Mouse (Mus musculus) kidney, postnatal 25 days (tissue): Measurements from ENCODE around the gene Krt80.

Experiments
- DNase-seq, 2 experiments: peaks; one replicate each; pipeline ENCODE4 v3.0.0; 2021; ENCODE audit warnings: mixed read lengths in 2 of 2

The Krt80 gene

GRCm38 (mm10) chr15:101316279-101316912 is 53.6 kb downstream of the Krt80 start:
- no peak for DNase-seq

GRCm38 (mm10) chr15:101315832-101316231 is 54.1 kb downstream of the Krt80 start:
- peak; percentile 91 to 92 for DNase-seq

- no peak for DNase-seq
Observed at GRCm38 (mm10) chr15:101315378-101315777, 54.6 kb downstream of the Krt80 start.

GRCm38 (mm10) chr15:101312006-101312405 is 58.0 kb downstream of the Krt80 start:
- DNase-seq: no peak

GRCm38 (mm10) chr15:101311087-101311770 is 58.7 kb downstream of the Krt80 start:
- no peak for DNase-seq

- no peak for DNase-seq
Observed at GRCm38 (mm10) chr15:101309493-101309892, 60.5 kb downstream of the Krt80 start.

- no peak for DNase-seq
Observed at GRCm38 (mm10) chr15:101308440-101309348, 61.3 kb downstream of the Krt80 start.

- no peak for DNase-seq
Observed at GRCm38 (mm10) chr15:101306459-101306858, 63.5 kb downstream of the Krt80 start.

GRCm38 (mm10) chr15:101303830-101304229 is 66.1 kb downstream of the Krt80 start:
- no peak for DNase-seq

- no peak for DNase-seq
Observed at GRCm38 (mm10) chr15:101302201-101302600, 67.8 kb downstream of the Krt80 start.

- no peak for DNase-seq
Observed at GRCm38 (mm10) chr15:101300128-101300527, 69.8 kb downstream of the Krt80 start.

GRCm38 (mm10) chr15:101299480-101299960 is 70.4 kb downstream of the Krt80 start:
- DNase-seq: no peak

- DNase-seq: no peak
Observed at GRCm38 (mm10) chr15:101298550-101298949, 71.4 kb downstream of the Krt80 start.

- DNase-seq: no peak
Observed at GRCm38 (mm10) chr15:101297988-101298387, 72.0 kb downstream of the Krt80 start.
